Mouse (Mus musculus) retina, embryonic 14.5 days (tissue): ENCODE data around the gene Efna5.

Source experiments
- DNase-seq: peaks from one replicate; pipeline ENCODE4 v3.0.0-alpha.2; 2015; ENCODE audit warnings: low spot score

The Efna5 gene

DNA sequence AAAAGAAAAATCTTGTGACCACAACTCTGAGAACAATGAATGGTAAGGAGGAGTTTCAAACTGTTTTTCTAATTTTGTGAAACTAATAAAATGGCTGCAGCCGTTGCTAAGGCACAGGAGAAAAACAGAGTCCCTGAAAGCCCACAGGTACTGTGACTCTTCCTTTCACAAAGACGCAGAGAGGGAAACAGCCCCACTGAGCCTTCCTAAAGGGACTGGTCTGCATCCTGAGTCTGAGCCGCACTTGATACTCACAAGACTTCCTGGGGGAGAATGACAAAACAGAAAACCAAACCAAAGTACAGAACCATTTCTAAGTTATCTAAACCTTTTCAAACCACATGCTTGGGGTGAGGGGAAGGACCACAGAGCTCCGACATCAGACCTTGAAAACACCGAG, 277.5 kb downstream of the Efna5 start:
- DNase-seq, result no peak

- no peak for DNase-seq
These were observed 282.2 kb downstream of the Efna5 start for GRCm38 (mm10) chr17:62598716-62599490.

GRCm38 (mm10) chr17:62592436-62593074, 288.6 kb downstream of the Efna5 start:
- DNase-seq, result no peak

DNA sequence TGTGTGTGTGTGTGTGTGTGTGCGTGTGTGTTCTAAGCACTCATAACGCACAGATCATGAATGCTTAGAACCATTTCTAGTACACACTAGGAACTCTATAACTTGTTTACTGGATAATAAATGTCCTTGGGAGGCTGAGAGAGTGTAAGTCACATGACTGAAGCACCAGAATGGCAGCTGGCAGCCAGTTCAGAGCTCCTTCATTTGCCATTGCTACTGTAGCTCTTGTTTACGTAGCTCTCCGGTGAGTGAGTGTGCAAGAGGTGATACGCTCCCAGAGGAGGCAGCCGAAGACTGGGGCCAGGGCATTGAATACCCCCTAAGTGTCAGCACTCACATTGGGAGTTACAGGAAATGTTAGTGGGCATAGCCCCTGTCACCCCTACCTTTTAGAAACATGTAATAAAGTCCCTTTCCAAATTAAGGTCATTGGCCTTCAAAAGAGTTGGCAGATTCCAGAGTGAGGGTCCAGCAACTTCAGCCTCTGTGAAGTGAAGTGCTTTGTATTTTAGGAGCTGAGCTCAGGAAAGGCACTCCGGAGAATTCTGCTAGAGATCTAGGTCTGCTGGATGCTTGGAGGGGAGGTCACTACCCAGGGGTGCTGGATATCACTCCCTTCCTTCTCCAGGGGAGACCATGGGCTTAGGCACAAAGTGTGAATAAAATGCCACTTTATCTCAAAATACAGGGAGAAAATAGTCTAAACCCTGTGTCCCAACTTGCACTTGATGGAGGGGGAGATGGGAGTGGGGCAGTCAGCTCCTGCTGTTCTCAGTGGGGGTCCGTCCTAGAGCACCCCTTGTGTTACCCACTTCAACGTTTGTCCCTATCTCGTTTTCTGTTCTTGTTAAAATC, 289.3 kb downstream of the Efna5 start:
- DNase-seq, result no peak

GRCm38 (mm10) chr17:62590685-62591460, 290.2 kb downstream of the Efna5 start:
- no peak for DNase-seq

DNA sequence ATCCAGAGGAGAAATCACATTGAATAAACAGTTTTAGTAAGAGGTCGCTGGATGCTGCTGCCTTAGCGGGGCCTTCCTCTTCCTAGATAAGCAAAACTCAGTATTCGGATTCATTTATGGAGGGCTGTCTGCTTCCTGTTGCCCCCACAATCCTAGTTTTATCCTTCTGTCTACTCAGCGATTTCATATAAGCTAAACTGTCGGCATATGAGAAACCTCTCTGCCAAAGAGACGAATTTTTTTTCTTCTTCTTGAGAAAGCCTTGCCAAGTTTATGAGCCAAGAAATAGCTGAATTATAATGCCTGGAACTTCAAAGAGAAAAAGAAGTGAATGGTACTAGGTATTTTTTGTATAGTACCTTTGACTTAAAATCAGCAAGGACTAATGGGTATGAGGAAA, 301.0 kb downstream of the Efna5 start:
- DNase-seq, result no peak

DNA sequence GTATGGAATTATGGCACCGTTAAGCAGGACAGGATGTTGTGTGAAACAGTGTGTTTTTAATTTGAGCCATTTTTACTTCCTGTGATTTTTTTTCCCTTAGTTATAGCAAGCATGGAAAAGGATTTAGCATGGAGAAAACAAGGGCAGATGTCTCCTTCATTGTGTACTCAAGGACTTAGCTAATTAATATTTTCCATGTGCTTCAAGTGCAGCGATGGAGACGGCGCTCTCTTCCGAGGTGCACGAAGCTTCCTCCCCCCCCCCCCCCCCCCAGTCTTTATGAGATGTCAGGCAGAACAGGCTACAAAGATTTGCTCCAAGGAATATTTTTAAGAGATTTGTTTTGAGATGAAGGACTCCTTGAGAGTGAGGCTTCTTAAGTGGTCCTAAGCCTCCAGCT, 301.5 kb downstream of the Efna5 start:
- no peak for DNase-seq

GRCm38 (mm10) chr17:62574499-62575265, 306.4 kb downstream of the Efna5 start:
- no peak for DNase-seq

DNA sequence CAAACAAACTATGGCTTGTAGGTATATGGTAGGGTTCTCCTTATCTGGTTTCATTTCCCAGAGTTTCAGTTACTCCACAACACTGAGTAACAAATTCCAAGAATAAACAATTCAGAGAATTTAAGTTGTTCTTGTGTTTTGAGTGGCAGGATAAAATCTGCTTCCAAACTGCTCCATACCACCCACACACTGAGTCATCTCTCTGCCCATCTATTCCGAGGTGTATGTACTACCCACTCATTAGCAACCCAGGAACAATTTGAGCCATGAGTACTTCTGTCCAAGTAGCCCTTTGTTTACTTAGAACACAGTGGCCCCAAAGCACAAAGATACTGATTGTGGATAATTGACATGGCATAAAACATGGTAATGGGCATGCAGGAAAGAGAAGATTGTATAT, 311.0 kb downstream of the Efna5 start:
- no peak for DNase-seq

GRCm38 (mm10) chr17:62568019-62568418, 313.1 kb downstream of the Efna5 start:
- no peak for DNase-seq

DNA sequence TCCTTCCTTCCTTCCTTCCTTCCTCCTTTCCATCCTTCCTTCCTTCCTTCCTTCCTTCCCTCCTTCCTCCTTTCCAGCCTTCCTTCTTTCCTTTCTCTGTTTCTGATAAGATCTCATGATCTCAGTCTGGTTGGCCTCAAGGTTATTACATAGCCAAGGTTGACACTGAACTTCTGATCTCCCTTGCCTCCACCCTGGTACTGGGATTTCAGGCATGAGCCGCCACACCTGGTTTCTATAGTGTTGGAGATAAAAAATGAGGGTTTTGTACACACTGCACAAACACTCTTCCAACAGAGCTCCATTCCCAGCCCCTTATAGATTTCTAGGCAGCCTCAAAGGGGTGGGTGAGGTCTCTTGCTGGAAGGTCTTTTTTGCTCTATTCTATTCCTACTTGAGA, 315.5 kb downstream of the Efna5 start:
- no peak for DNase-seq

DNA sequence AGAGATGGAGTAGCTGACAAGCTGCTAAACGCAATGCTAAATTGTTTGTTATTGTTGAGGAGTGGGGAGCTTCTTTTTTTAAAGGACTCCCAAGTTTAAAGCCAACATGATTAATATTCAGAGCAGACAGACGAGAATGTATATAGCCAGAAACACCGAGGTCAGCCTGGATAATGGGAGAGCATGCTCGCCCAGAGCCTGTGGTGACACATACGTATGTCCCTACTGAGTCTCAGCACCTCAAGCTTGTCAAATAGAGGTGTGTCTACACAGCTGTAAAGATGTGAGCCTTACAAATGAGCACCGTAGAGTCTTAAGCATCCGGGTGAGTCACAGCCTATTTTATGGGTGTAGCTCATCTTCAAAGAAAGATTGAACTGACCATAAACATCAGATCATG, 318.7 kb downstream of the Efna5 start:
- DNase-seq, result no peak

DNA sequence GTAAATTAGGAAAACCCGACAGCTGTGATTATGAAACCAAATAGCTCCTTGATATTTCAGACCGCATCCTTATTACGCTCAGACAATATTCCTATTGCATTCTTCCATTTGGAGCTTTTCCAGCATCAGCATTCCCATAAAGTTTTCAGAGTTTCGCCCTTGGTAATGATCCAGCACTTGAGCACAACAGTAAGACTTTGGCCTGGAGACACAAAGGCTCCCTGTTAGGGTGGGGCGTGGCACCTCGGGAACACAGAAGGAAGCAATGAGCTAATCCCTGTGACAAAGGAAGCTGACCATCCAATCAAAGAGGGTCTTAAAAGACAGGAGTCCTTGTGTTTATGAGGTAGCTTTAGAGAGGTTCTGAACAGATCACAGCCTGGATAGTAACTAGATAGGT, 323.9 kb downstream of the Efna5 start:
- no peak for DNase-seq
